Mouse (Mus musculus) gonadal fat pad, adult 2 months (tissue): ENCODE measurements around the gene P2ry2. TPM values are rescaled to one million over a fixed set of nuclear protein-coding genes. Genes with fewer than 3 reads are reported as not detected.

ENCODE experiments used
- polyA plus RNA-seq: library from polyadenylated mRNA; depleted of rRNA; stranded (reverse); fragments of >200 nt; gene quantifications from 2 replicates; pipeline ENCODE4 v1.2.3, GENCODE M21; 2012; rRNA removed

Gene P2ry2
- polyA plus RNA-seq, 1 experiment, result 9.1 TPM

Other genes starting within 250 kb of the P2ry2 start
- 3.7 and 6.2 TPM in 2 replicates for gene Relt, start 149.4 kb downstream of the P2ry2 start, polyA plus RNA-seq
- 20.0 and 21.9 TPM in 2 replicates for gene Arhgef17, start 80.8 kb downstream of the P2ry2 start, polyA plus RNA-seq
- 17.3 and 18.2 TPM in 2 replicates for gene P2ry6, start 38.2 kb downstream of the P2ry2 start, polyA plus RNA-seq
- 4.5 and 4.6 TPM in 2 replicates for gene Fchsd2, start 80.0 kb upstream of the P2ry2 start, polyA plus RNA-seq